Mouse (Mus musculus) G1E-ER4 (cell line): ENCODE data around the gene Mast3. TPM values are rescaled to one million over a fixed set of nuclear protein-coding genes. Genes with fewer than 3 reads are reported as not detected.

Experiments used
- GATA1 ChIP-seq: IDR thresholded peaks from one replicate; pipeline ENCODE4 v1.8.0; 2012; ENCODE audit warnings: low read length, inconsistent platforms
- polyA plus RNA-seq: library from polyadenylated mRNA; stranded (reverse); fragments of >175 nt; gene quantifications from 2 replicates; pipeline ENCODE4 v1.2.3, GENCODE M21; 2012

Mast3 gene
- polyA plus RNA-seq, 1 experiment: 255 TPM

DNA sequence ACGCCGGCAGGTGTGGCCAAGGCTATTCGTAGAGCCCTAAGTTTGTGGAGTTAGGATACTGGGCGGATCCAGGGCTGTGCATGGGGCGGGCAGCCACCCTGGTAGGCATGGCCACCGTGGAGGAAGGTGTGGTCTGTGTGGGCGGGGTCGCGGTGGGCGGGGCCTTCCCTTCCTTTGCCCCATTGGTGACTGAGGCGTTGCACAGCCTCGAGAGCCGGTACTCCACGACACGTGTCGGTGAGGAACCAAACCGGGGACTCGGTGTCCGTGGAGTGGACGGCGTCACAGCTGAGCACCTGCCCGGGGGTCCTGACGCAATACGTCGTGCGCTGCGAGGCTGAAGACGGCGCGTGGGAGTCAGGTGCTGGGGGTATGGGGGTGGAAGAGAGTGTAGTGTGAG, 11.8 kb upstream of the Mast3 start:
- TF ChIP-seq GATA1: no peak

DNA sequence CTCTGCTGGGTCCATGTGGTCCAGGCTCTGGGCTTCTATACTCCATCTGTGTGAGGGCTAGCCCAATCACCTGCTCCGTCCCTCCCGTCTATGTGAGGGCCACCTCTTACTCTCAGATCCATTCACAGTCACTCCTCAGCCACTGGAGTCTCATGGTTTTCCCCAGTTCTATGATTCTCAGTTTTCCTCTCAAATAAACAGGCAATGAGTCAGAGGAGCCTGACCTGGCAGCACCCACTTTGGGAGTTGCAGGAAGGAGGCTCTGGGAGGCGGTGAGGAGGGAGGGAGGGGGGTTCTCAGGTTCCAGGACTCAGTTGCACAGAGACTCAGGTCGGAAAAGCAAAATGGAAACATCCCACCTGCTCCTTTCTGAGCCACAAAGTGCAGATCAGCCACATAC, 8.0 kb upstream of the Mast3 start:
- no peak for TF ChIP-seq GATA1

DNA sequence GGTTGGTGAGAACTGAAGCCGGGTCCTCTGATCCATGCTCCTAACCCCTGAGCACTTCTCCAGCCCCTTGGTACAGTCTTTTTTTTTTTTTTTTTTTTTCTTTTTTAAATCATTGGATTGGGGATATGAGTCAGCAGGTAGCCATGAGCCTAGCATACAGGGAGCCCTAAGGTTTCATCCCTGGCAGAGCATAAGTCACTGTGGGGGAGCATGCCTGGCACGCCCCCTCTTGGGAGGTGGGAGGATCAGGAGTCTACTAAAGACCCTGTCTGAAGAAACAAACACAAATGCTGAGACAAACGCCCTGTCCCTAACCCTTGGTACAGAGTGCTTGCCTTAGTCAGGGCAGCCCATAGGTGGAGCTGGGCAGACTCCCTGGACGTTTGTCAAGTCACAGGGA, 7.2 kb upstream of the Mast3 start:
- TF ChIP-seq GATA1: no peak

DNA sequence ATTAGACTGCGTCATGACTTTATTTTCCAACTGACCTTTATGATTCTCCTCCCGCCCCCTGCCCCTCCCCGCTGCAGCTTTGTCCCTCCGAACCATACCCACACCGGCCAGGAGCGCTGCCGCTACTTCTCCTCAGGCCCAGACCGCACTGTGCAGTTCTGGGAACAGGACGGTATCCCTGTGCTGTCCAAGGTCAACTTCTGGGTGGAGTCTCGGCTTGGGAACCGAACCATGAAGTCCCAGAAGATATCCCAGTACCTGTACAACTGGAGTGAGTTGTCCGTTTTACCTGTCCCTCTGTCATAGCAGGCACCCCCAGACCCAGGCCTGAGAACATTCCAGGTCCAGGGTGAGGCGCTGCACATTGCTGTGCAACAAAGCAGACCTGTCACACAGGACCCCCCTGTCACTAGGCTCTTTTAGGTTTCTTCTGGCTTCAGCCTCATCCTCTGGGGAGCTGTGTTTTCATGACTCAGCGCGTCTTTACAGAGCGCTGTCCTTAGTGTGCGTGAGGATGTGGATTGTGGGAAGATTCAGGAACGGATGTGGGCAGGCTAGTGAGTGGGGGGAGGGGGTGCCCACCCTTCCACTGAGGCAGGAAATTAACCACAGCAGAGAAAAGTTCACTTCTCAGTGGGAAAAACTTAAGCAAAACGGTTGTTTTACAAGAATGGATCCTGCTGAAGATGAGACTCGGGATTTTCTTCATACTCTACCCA, 6.3 kb upstream of the Mast3 start:
- TF ChIP-seq GATA1: no peak

DNA sequence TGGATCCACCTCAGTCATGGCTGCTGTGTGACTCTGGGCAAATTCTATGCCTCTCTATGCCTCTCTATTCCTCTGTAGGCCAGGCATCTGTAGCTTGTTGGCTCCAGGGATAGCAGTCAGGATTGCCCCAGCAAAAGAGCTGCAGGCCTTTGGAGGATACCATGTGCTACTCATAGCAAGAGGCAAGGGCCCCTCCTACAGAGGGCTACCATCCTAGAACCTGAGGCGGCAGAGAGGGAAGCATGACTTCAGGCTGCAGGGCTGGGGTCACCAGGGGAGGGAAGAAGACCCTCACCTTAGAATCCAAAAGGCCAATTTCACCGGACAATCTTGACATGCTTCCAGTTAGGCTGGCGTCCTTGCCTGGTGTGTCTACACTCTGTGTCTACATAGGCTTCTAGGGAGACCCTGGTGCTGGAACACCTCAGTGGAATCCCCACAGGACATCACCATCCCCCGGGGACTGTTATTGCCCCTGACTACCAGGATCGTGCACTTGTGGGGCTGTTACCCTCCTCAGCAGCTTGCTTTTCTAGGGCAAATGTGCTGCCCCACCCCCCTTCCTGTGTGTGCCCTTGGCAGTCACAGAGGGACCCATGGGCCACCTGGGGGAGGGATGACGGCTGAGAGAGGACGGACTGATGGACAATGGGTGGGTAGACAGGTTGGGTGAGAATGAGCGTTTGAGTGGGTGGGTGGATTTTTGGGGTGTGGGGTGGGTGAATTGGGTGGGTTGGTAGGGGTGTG, 4.3 kb upstream of the Mast3 start:
- no peak for TF ChIP-seq GATA1

DNA sequence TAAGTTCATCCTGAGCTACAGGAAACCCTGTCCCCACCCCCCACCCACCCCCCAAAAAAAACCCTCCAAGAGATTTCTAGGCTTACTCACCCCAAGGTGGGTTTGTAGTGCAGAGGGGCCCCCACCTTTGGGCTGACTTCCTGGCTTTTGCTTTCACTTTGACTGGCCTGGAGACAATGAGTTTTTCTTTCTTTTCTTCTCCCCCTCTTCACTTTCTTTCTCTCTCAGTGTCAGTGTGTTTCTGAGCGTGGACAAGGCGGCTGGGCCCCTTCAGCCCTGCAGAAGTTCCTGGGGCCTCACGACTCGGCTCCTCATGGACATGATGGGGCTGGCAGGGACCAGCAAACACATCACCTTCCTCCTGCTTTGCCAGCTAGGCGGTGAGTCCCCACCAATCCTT, 3.4 kb upstream of the Mast3 start, which contains the start of gene Il12rb1:
TSS of gene Il12rb1 (plus strand) at position 211 of the 400 bp plus-strand sequence.
- TF ChIP-seq GATA1: no peak

DNA sequence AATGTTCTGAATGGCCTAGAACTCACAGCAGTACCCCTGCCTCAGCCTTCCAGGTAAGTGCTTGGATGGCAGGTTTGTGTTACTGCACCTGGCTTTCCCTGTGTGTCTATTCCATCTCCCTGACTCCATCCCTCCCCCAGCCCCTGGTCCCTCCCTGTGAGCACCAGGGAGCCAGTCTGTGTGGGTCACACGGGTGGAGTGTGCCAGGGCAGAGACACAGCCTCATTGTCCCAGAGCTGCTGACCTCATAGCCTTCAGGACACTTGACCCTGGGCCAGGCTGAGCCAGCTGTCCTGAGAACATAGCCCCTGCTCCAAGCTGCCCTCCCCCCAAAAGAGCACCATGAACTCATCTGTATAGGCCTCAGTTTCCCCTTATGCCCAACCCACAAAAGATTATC, 2.5 kb upstream of the Mast3 start:
- TF ChIP-seq GATA1: no peak

DNA sequence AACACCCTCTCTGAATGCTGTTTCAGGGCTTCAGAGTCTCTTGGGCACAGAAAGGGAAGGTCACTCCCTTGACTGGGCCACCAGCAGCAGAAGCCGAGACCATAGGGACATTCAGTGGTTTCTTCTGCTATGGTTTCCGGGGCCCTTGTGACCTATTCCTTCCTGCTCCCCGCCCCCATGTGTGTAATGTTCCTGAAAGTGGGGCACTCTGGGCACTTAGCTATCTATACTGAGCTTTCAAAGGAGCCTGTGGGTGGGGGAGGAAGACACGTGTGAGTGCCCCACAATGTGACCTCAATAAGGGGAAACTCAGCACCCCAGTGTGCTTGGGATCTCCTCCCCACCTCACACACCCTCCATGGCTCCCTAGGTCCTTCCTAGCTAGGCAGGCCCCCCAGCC, 1.7 kb upstream of the Mast3 start:
- no peak for TF ChIP-seq GATA1

DNA sequence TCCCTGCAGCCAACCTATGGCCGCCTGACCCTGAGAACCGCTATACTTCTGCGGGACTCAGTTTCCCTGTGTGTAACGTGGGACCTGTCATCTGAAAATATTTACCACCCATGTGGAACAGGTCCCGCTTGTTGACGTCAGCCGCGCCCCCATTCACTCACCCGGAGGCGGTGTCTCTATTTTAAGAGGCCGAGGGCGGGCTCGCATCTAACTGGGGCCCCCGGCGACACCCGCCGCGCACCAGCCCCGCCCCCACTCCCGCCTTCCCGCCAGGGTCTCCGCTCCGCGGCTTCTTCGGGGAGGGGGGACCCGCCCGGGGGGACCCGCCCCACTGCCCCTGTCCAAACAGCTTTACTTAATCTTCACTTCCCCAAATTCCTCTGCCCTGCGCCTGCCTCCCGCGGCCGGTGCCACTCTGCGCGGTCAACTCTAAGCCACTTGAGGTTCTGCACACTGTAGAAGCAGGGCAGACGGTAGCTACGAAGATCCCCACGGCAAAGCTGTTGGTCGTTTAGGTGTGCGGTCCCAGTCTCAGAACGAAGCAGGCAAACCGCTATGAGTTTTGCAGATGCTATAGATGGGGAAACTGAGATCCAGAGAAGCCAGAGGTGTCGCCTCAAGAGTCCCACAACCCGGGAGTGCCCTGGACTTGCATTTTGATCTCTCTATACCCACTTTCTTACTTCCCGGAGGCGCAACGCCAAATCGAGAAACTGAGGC, 933 bp downstream of the Mast3 start:
- no peak for TF ChIP-seq GATA1

DNA sequence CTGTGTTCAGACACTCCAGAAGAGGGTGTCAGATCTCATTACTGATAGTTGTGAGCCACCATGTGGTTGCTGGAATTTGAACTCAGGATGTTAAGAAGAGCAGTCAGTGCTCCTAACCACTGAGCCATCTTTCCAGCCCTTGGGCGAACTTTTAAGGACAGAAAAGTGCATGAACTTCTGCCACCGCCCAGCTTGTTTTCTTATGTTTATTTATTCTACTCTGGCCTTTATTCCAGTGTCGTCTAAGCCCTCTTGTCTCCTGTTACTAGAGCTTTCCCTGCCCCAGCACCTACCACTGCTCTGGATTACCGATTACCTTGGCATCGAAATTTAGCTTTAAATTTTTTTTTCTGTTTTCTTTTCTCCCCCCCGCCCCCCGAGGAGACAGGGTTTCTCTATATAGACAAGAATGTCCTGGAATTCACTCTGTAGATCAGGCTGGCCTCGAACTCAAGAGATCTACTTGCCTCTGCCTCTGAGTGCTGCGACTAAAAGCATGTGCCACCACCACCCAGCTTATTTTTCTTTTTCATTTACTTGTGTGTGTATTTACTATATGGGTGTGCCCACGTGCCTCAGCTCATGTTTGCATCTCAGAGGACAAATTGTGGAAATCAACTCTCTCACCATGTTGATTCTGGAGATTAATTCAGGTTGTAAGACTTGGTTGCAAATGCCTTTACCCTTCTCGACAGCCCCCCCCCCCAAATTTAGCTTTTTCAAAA, 1.9 kb downstream of the Mast3 start:
- no peak for TF ChIP-seq GATA1

DNA sequence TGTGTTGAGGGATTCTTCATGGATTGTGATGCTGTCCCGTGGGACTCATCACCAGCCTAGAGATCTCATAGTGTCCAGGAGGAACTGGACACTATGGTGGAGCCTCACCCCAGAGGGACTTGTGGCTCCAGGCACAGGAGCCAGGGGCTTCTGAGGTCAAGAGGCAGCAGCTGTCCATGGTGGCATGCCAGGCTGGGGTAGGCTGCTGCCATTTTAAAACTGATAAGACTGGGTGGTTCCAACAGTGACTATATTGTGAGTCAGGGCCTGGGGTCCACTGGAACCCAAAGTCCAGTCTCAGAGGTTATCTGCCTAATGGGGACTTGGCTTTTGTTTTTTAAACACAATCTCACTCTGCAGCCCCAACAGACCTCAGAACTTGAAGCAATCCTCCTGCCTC, 3.0 kb downstream of the Mast3 start:
- no peak for TF ChIP-seq GATA1

DNA sequence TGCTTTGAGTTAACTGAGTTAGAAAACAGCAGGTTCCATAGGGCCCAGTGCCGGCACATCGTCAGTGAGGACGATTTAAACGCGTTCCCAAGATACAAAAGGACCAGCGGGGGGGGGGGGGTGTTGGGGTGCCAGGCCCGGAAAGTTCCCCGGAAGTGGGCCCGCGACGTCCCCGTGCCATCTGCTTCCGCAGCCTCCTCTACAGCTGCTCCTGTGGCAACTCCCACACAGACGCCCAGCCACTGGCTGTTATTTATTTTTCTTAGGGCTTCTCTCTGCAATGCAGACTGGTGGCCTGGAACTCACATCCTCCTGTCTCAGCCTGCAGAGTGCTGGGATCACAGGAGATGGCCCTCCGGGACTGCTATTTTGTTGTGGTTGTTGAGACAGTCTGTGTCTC, 3.7 kb downstream of the Mast3 start:
- no peak for TF ChIP-seq GATA1

DNA sequence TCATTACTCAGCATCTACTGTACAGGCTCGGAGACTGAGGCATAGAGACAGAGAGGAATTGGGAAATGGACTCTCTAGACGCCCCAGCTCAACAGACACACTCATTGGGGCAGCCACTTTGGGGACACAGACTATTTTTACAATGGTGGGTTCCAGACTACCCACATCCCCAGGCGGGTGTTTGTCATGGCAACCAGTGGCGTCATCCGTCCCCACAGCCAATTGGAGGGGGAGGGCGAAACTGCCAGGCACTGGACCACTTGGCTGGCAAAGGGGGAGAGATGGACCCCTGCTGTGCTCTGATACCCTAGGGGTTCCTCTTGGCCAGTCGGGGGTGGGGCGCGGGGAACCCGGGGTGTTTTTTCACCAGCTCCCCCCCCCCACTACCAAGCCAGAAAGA, 4.2 kb downstream of the Mast3 start:
- TF ChIP-seq GATA1: no peak

DNA sequence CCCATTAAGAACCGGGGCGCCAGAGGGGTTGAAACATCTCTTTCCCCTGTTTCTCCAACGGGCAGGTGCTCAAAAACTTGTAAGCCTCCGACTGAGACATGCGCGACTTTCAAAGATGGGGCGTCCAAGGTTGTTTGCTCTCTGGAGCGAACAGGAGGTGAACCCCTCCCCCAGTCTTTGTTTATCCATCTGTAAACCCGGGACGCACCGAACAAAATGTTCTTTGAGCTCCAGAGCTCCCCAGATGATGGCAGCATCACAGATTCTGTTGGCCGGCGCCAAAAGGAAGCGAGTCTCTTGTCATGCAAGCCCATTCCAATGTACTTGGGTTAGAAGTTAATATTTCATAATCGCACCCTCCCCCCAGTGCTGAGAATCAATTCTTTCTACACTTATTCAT, 6.6 kb downstream of the Mast3 start:
- no peak for TF ChIP-seq GATA1
